Mouse (Mus musculus): ENCODE measurements around the gene Tmem198. TPM values are rescaled to one million over a fixed set of nuclear protein-coding genes. Genes with fewer than 3 reads are reported as not detected.

Tmem198 gene
- polyA plus RNA-seq, 1 experiment: 0.78 TPM

GRCm38 (mm10) chr1:75516703-75517380, 37.5 kb downstream of the Tmem198 start:
- H3K36me3 ChIP-seq (ENCODE audit: control insufficient read depth, insufficient read depth): no peaks in the 10 kb centered on the region
- no peak for TF ChIP-seq TCF3 (IDR thresholded peaks at IDR 0.05; ENCODE audit: insufficient read length, low read depth)
- TF ChIP-seq CEBPB (IDR thresholded peaks at IDR 0.05; ENCODE audit: insufficient read depth, poor library complexity, severe bottlenecking): no peak
- TF ChIP-seq POLR2A (IDR thresholded peaks at IDR 0.05; ENCODE audit: insufficient read length, low read depth): no peak
- TF ChIP-seq TCF12 (IDR thresholded peaks at IDR 0.05; ENCODE audit: insufficient read depth, poor library complexity, severe bottlenecking): no peak
- no peak for TF ChIP-seq POLR2AphosphoS2 (IDR thresholded peaks at IDR 0.05; ENCODE audit: insufficient read length, low read depth)
- TF ChIP-seq USF1 (IDR thresholded peaks at IDR 0.05; ENCODE audit: low read depth): no peak
- TF ChIP-seq MAX (IDR thresholded peaks at IDR 0.05; ENCODE audit: low read depth): no peak
- no peak for TF ChIP-seq MYOD1 (IDR thresholded peaks at IDR 0.05; ENCODE audit: control insufficient read depth in 1 of 3, insufficient read length in 2 of 3, low read depth in 2 of 3)
- TF ChIP-seq REST (IDR thresholded peaks at IDR 0.05; ENCODE audit: insufficient read depth, insufficient read length): no peak
- no peak for TF ChIP-seq MYOG (IDR thresholded peaks at IDR 0.05; ENCODE audit: control insufficient read depth in 1 of 3, insufficient read depth in 1 of 3, insufficient read length in 2 of 3, low read depth in 2 of 3)
- no peak for TF ChIP-seq SRF (IDR thresholded peaks at IDR 0.05; ENCODE audit: control insufficient read depth, insufficient read length, low read depth)
- no peak for TF ChIP-seq E2F4 (IDR thresholded peaks at IDR 0.05; ENCODE audit: insufficient read depth)
- no peak overlapping the region for H3K4me3 ChIP-seq
- H3ac ChIP-seq (ENCODE audit: control insufficient read depth, insufficient read length): no peak overlapping the region
- H3K27me3 ChIP-seq (ENCODE audit: control insufficient read depth, insufficient read depth, insufficient read length): no peaks in the 10 kb centered on the region
- H3K79me2 ChIP-seq (ENCODE audit: control insufficient read depth, insufficient read depth): peaks cover under 1% of the 10 kb centered on the region
- H3K4me2 ChIP-seq (ENCODE audit: low read depth): no peak overlapping the region

GRCm38 (mm10) chr1:75517984-75518383, 38.7 kb downstream of the Tmem198 start:
- no peak overlapping the region for H3ac ChIP-seq (ENCODE audit: control insufficient read depth, insufficient read length)
- no peaks in the 10 kb centered on the region for H3K27me3 ChIP-seq (ENCODE audit: control insufficient read depth, insufficient read depth, insufficient read length)
- H3K4me2 ChIP-seq (ENCODE audit: low read depth): no peak overlapping the region
- H3K79me2 ChIP-seq (ENCODE audit: control insufficient read depth, insufficient read depth): peaks cover 4% of the 10 kb centered on the region
- TF ChIP-seq MYOD1 (IDR thresholded peaks at IDR 0.05; ENCODE audit: control insufficient read depth in 1 of 3, insufficient read length in 2 of 3, low read depth in 2 of 3) (no peak), CEBPB (IDR thresholded peaks at IDR 0.05; ENCODE audit: insufficient read depth, poor library complexity, severe bottlenecking) (no peak), POLR2A (IDR thresholded peaks at IDR 0.05; ENCODE audit: insufficient read length, low read depth) (no peak), TCF3 (IDR thresholded peaks at IDR 0.05; ENCODE audit: insufficient read length, low read depth) (no peak), POLR2AphosphoS2 (IDR thresholded peaks at IDR 0.05; ENCODE audit: insufficient read length, low read depth) (no peak), MAX (IDR thresholded peaks at IDR 0.05; ENCODE audit: low read depth) (no peak), TCF12 (IDR thresholded peaks at IDR 0.05; ENCODE audit: insufficient read depth, poor library complexity, severe bottlenecking) (no peak), USF1 (IDR thresholded peaks at IDR 0.05; ENCODE audit: low read depth) (no peak), SRF (IDR thresholded peaks at IDR 0.05; ENCODE audit: control insufficient read depth, insufficient read length, low read depth) (no peak), REST (IDR thresholded peaks at IDR 0.05; ENCODE audit: insufficient read depth, insufficient read length) (no peak), E2F4 (IDR thresholded peaks at IDR 0.05; ENCODE audit: insufficient read depth) (no peak), MYOG (IDR thresholded peaks at IDR 0.05; ENCODE audit: control insufficient read depth in 1 of 3, insufficient read depth in 1 of 3, insufficient read length in 2 of 3, low read depth in 2 of 3) (no peak)
- H3K36me3 ChIP-seq (ENCODE audit: control insufficient read depth, insufficient read depth): no peaks in the 10 kb centered on the region
- no peak overlapping the region for H3K4me3 ChIP-seq

DNA sequence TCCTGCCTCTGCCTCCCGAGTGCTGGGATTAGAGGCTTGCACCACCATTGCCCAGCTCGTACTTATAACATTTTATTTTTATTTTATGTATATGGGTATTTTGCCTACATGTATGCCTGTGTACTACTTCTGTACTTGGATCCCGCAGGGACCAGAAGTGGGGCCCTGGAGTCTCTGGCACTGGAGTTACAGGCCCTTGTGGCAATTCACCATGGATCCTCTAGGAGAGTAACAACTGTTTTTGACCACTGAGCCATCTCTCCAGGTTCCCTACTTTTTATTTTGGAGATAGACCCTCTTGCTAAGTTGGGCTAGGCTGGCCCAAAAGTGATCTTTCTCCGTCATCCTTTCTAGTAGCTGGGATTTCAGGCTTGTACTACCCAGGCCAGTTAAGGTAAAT, 39.1 kb downstream of the Tmem198 start:
- H3ac ChIP-seq (ENCODE audit: control insufficient read depth, insufficient read length): no peak overlapping the region
- H3K4me3 ChIP-seq: no peak overlapping the region
- no peaks in the 10 kb centered on the region for H3K36me3 ChIP-seq (ENCODE audit: control insufficient read depth, insufficient read depth)
- no peaks in the 10 kb centered on the region for H3K27me3 ChIP-seq (ENCODE audit: control insufficient read depth, insufficient read depth, insufficient read length)
- no peak overlapping the region for H3K4me2 ChIP-seq (ENCODE audit: low read depth)
- peaks cover 4% of the 10 kb centered on the region for H3K79me2 ChIP-seq (ENCODE audit: control insufficient read depth, insufficient read depth)
- TF ChIP-seq POLR2A (IDR thresholded peaks at IDR 0.05; ENCODE audit: insufficient read length, low read depth) (no peak), REST (IDR thresholded peaks at IDR 0.05; ENCODE audit: insufficient read depth, insufficient read length) (no peak), MYOD1 (IDR thresholded peaks at IDR 0.05; ENCODE audit: control insufficient read depth in 1 of 3, insufficient read length in 2 of 3, low read depth in 2 of 3) (no peak), MYOG (IDR thresholded peaks at IDR 0.05; ENCODE audit: control insufficient read depth in 1 of 3, insufficient read depth in 1 of 3, insufficient read length in 2 of 3, low read depth in 2 of 3) (no peak)

DNA sequence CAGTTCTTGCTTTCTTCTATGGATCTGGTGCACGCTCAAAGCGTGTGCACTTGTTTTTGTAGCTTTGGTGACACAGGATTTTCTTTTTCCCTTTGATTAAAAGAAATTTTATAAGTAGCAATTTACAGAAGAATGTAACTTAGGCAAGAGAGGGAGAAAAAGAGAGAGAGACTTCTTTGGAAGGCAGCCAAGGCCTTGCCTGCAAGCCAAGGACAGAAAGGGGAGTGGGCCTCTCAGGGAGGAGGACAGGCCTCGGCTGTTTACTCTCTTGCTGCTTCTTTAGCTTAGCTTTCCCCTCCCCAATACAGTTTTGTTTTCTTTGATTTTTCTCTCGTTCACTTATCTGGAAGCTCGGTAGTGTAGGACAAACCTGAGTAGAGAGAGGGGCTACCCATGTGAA, 40.2 kb downstream of the Tmem198 start:
- TF ChIP-seq REST (IDR thresholded peaks at IDR 0.05; ENCODE audit: insufficient read depth, insufficient read length): no peak
- TF ChIP-seq CEBPB (IDR thresholded peaks at IDR 0.05; ENCODE audit: insufficient read depth, poor library complexity, severe bottlenecking): no peak
- no peak for TF ChIP-seq POLR2A (IDR thresholded peaks at IDR 0.05; ENCODE audit: insufficient read length, low read depth)
- TF ChIP-seq MAX (IDR thresholded peaks at IDR 0.05; ENCODE audit: low read depth): no peak
- no peak for TF ChIP-seq E2F4 (IDR thresholded peaks at IDR 0.05; ENCODE audit: insufficient read depth)
- no peak for TF ChIP-seq USF1 (IDR thresholded peaks at IDR 0.05; ENCODE audit: low read depth)
- no peak for TF ChIP-seq POLR2AphosphoS2 (IDR thresholded peaks at IDR 0.05; ENCODE audit: insufficient read length, low read depth)
- no peak for TF ChIP-seq MYOD1 (IDR thresholded peaks at IDR 0.05; ENCODE audit: control insufficient read depth in 1 of 3, insufficient read length in 2 of 3, low read depth in 2 of 3)
- H3K4me2 ChIP-seq (ENCODE audit: low read depth): no peak overlapping the region

More for the DNA sequence above, 40.2 kb downstream of the Tmem198 start:
- H3K27me3 ChIP-seq (ENCODE audit: control insufficient read depth, insufficient read depth, insufficient read length): no peaks in the 10 kb centered on the region
- H3K36me3 ChIP-seq (ENCODE audit: control insufficient read depth, insufficient read depth): no peaks in the 10 kb centered on the region
- H3K79me2 ChIP-seq (ENCODE audit: control insufficient read depth, insufficient read depth): peaks cover 4% of the 10 kb centered on the region
- no peak overlapping the region for H3K4me3 ChIP-seq
- H3ac ChIP-seq (ENCODE audit: control insufficient read depth, insufficient read length): no peak overlapping the region
